In the genomic region with DNA sequence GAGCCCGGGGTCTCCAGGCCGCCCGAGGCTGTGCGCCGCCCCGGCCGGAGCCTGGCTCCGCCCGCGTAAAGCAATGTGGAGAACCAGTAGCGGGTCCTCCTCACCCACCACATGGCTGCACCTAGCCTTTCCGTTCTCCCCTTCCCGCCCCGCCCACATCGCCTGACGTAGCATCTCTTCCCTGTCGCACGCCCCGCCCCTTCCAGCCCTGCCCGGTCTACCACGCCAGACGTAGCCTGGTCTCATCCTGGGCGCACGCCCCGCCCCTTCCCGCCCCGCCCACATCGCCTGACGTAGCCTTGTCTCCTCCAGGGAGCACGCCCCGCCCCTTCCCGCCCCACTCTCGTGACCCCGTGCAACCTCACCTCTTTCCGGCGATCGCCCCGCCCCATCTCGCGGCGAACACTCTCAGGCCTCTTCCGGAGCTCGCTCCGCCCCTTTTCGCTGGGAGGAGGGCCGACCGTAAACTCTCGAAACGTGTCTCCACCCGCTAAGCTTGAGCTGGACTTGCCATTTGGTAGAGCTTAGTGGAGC, we compare ENCODE assay signal across 8 mouse cellular contexts. TPM values are rescaled to one million over a fixed set of nuclear protein-coding genes. Genes with fewer than 3 reads are reported as not detected.
A peak's percentile ranks its signal among the peaks of the same experiment; 100 is the strongest.
DNase-seq lines count a peak whose midpoint lies in the region; ATAC-seq and TF ChIP-seq lines count a peak whose summit lies in the region.

A gene (plus strand): TSS at position 439 of the 534 bp plus-strand sequence.

- H3K9ac ChIP-seq in forebrain, embryonic 12.5 days = peak within 1 kb of the TSS; percentile 72
- peak within 1 kb of the TSS; percentile 81 for H3K9ac ChIP-seq in heart, postnatal 0 days (replicated peaks; ENCODE audit: low read depth, low read length)
- peak within 1 kb of the TSS; percentile 84 for H3K9ac ChIP-seq in liver, embryonic 16.5 days (ENCODE audit: low read depth, low read length)
- H3K9ac ChIP-seq in neural tube, embryonic 13.5 days = peak within 1 kb of the TSS; percentile 81

- H3K4me1 ChIP-seq in E14TG2a.4 (replicated peaks; ENCODE audit: low read depth, low read length) = peaks cover 36% of the 10 kb centered on the region
- H3K4me1 ChIP-seq in forebrain, embryonic 12.5 days = peaks cover 19% of the 10 kb centered on the region
- H3K4me1 ChIP-seq in heart, postnatal 0 days (ENCODE audit: control insufficient read depth, insufficient read depth) = peaks cover 12% of the 10 kb centered on the region
- H3K4me1 ChIP-seq in liver, embryonic 16.5 days (ENCODE audit: control insufficient read depth, low read depth, low read length) = peaks cover 14% of the 10 kb centered on the region
- H3K4me1 ChIP-seq in neural tube, embryonic 13.5 days (replicated peaks) = peaks cover 24% of the 10 kb centered on the region
- H3K4me1 ChIP-seq in testis, adult 2 months (ENCODE audit: control insufficient read depth, insufficient read depth, low read length) = 0 out of 2 replicates have a peak, but pooled peaks cover 2% of the 10 kb centered on the region

- 1% methylated on average over 40 of the region's 50 CpGs for WGBS in forebrain, embryonic 12.5 days
- WGBS in heart, postnatal 0 days = under 1% methylated on average over 49 of the region's 50 CpGs
- under 1% methylated on average over 47 of the region's 50 CpGs for WGBS in liver, embryonic 16.5 days (ENCODE audit: insufficient replicate concordance)
- under 1% methylated on average over 43 of the region's 50 CpGs for WGBS in neural tube, embryonic 13.5 days

- TF ChIP-seq CTCF in E14TG2a.4 (conservative IDR thresholded peaks at IDR 0.05; ENCODE audit: low read length) = no peak
- TF ChIP-seq CTCF in heart, postnatal 0 days (IDR thresholded peaks at IDR 0.05; ENCODE audit: low read depth) = no peak
- TF ChIP-seq CTCF in testis, adult 2 months (IDR thresholded peaks at IDR 0.05; ENCODE audit: control insufficient read depth, insufficient read depth, insufficient replicate concordance, low read depth, low read length) = 0 out of 2 replicates have a peak, but pooled peaks have one; percentile 12

- no peaks in the 10 kb centered on the region for H3K27me3 ChIP-seq in E14TG2a.4 (ENCODE audit: insufficient read depth, low read length)
- H3K27me3 ChIP-seq in forebrain, embryonic 12.5 days = no peaks in the 10 kb centered on the region
- no peaks in the 10 kb centered on the region for H3K27me3 ChIP-seq in heart, postnatal 0 days (ENCODE audit: control insufficient read depth, insufficient read depth, low read length)
- H3K27me3 ChIP-seq in liver, embryonic 16.5 days (ENCODE audit: control insufficient read depth, insufficient read depth, low read depth, low read length) = no peaks in the 10 kb centered on the region
- no peaks in the 10 kb centered on the region for H3K27me3 ChIP-seq in neural tube, embryonic 13.5 days
- no peaks in the 10 kb centered on the region for H3K27me3 ChIP-seq in testis, adult 2 months (ENCODE audit: control insufficient read depth, insufficient read depth, low read length)

- H3K4me3 ChIP-seq in E14TG2a.4 (replicated peaks; ENCODE audit: low read length) = peak within 1 kb of the TSS; percentile 96
- peak within 1 kb of the TSS; percentile 96 for H3K4me3 ChIP-seq in forebrain, embryonic 12.5 days (replicated peaks)
- peak within 1 kb of the TSS; percentile 88 for H3K4me3 ChIP-seq in heart, postnatal 0 days (ENCODE audit: low read depth, low read length)
- H3K4me3 ChIP-seq in liver, embryonic 16.5 days (ENCODE audit: low read depth, low read length) = peak within 1 kb of the TSS; percentile 96
- peak within 1 kb of the TSS; percentile 76 for H3K4me3 ChIP-seq in neural tube, embryonic 13.5 days
- H3K4me3 ChIP-seq in testis, adult 2 months (ENCODE audit: control insufficient read depth, low read depth, low read length) = peak within 1 kb of the TSS; percentile 97

- TF ChIP-seq POLR2A in testis, adult 2 months (IDR thresholded peaks at IDR 0.05; ENCODE audit: control insufficient read depth, low read depth, low read length) = peak; percentile 79

- DNase-seq in c-Kit-positive CD71-positive TER-119-positive erythroid progenitor cells, embryonic 14.5 days (ENCODE audit: low spot score) = peak; percentile 100
- peak; percentile 99 for DNase-seq in heart, postnatal 0 days (ENCODE audit: low spot score)
- peak; percentile 100 for DNase-seq in kidney, postnatal 4 days

- peak within 1 kb of the TSS; percentile 93 for H3K27ac ChIP-seq in forebrain, embryonic 12.5 days
- peak within 1 kb of the TSS; percentile 98 for H3K27ac ChIP-seq in heart, postnatal 0 days (ENCODE audit: low read depth)
- peak within 1 kb of the TSS; percentile 93 for H3K27ac ChIP-seq in liver, embryonic 16.5 days (ENCODE audit: low read length)
- H3K27ac ChIP-seq in neural tube, embryonic 13.5 days (replicated peaks) = peak within 1 kb of the TSS; percentile 90
- peak within 1 kb of the TSS; percentile 97 for H3K27ac ChIP-seq in testis, adult 2 months (ENCODE audit: control insufficient read depth, insufficient read depth, low read depth, low read length)

- H3K9me3 ChIP-seq in E14TG2a.4 (ENCODE audit: low read length) = no peaks in the 10 kb centered on the region
- no peaks in the 10 kb centered on the region for H3K9me3 ChIP-seq in forebrain, embryonic 12.5 days
- H3K9me3 ChIP-seq in heart, postnatal 0 days (replicated peaks; ENCODE audit: control insufficient read depth, low read length) = no peaks in the 10 kb centered on the region
- H3K9me3 ChIP-seq in liver, embryonic 16.5 days (replicated peaks; ENCODE audit: control insufficient read depth, low read length) = no peaks in the 10 kb centered on the region
- no peaks in the 10 kb centered on the region for H3K9me3 ChIP-seq in neural tube, embryonic 13.5 days

- TF ChIP-seq EP300 in heart, postnatal 0 days (IDR thresholded peaks at IDR 0.05; ENCODE audit: low read depth) = no peak

- peak within 1 kb of the TSS; percentile 86 for H3K4me2 ChIP-seq in forebrain, embryonic 12.5 days
- peak within 1 kb of the TSS; percentile 82 for H3K4me2 ChIP-seq in heart, postnatal 0 days (ENCODE audit: low read depth, low read length)
- H3K4me2 ChIP-seq in liver, embryonic 16.5 days (ENCODE audit: low read depth, low read length) = peak within 1 kb of the TSS; percentile 90
- peak within 1 kb of the TSS; percentile 98 for H3K4me2 ChIP-seq in neural tube, embryonic 13.5 days

- peaks cover 16% of the 10 kb centered on the region for H3K36me3 ChIP-seq in E14TG2a.4 (ENCODE audit: insufficient read depth, low read length)
- H3K36me3 ChIP-seq in forebrain, embryonic 12.5 days (replicated peaks) = no peaks in the 10 kb centered on the region
- H3K36me3 ChIP-seq in heart, postnatal 0 days (replicated peaks; ENCODE audit: control insufficient read depth, insufficient read depth, low read length) = no peaks in the 10 kb centered on the region; the same call in 1 of the 2 replicates
- H3K36me3 ChIP-seq in liver, embryonic 16.5 days (ENCODE audit: control insufficient read depth, insufficient read depth) = no peaks in the 10 kb centered on the region
- H3K36me3 ChIP-seq in neural tube, embryonic 13.5 days = 0 out of 2 replicates have a peak, but pooled peaks cover under 1% of the 10 kb centered on the region
- no peaks in the 10 kb centered on the region for H3K36me3 ChIP-seq in testis, adult 2 months (ENCODE audit: control insufficient read depth, insufficient read depth, low read length)

- peak; percentile 96 for ATAC-seq in forebrain, embryonic 12.5 days (ENCODE audit: low FRiP score)
- ATAC-seq in heart, postnatal 0 days (ENCODE audit: insufficient read depth, low read depth) = peak; percentile 94
- peak; percentile 91 for ATAC-seq in liver, embryonic 16.5 days (ENCODE audit: low read depth)
- ATAC-seq in neural tube, embryonic 13.5 days (ENCODE audit: low read depth) = peak; percentile 98

RNA-seq across cellular contexts. Expression of the gene that starts here (rescaled TPM):
- polyA plus RNA-seq in forebrain, embryonic 12.5 days (2016; fragmentation: Nextera tagmentation; extraction: Ambion mirVana) = 44.8 and 48.9 TPM in 2 replicates
- 11.1 and 17.0 TPM in 2 replicates for total RNA-seq in heart, postnatal 0 days (2014; rRNA removed; ENCODE audit: low replicate concordance)
- 13.8 and 18.7 TPM in 2 replicates for polyA plus RNA-seq in heart, postnatal 0 days (2015; fragmentation: Nextera tagmentation; extraction: Ambion mirVana)
- polyA plus RNA-seq in liver, embryonic 16.5 days (2015; fragmentation: Nextera tagmentation; extraction: Ambion mirVana) = 14.6 and 15.5 TPM in 2 replicates
- polyA plus RNA-seq in neural tube, embryonic 13.5 days (2015; fragmentation: Nextera tagmentation; extraction: Ambion mirVana) = 32.6 and 35.7 TPM in 2 replicates
- 14.2 and 16.3 TPM in 2 replicates for polyA plus RNA-seq in testis, adult 2 months (2012; rRNA removed)

Comparison
In these comparisons a context has a peak if more than half of its experiments do, and no peak if none do; other contexts are left out.
1. Peak in every context shown above with its lines: DNase-seq, ATAC-seq, H3K4me3 ChIP-seq and H3K27ac ChIP-seq.